Mouse (Mus musculus) lung, embryonic 16.5 days (tissue): ENCODE measurements around the gene Uap1l1. TPM values are rescaled to one million over a fixed set of nuclear protein-coding genes. Genes with fewer than 3 reads are reported as not detected.

Experiments used
- ATAC-seq: fragments of 200-750 bp; cut with Nextera tagmentation; 2 replicates; pipeline ENCODE4 v1.8.0; 2017; ENCODE audit warnings: low read depth, mild to moderate bottlenecking, moderate library complexity
- H3K27ac ChIP-seq: fragments of 300-500 bp; sonication (generic); 2 replicates; pipeline ENCODE4 v1.5.1; 2014; ENCODE audit warnings: mild to moderate bottlenecking, control low read depth, low read length
- H3K27me3 ChIP-seq: fragments of 300-500 bp; sonication (generic); 2 replicates; pipeline ENCODE4 v1.6.1; 2014; ENCODE audit warnings: low read depth, low read length, mixed read lengths; ENCODE audit not compliant: control insufficient read depth, insufficient read depth
- H3K36me3 ChIP-seq: fragments of 300-500 bp; sonication (generic); 2 replicates; pipeline ENCODE4 v1.6.1; 2014; ENCODE audit warnings: low read length; ENCODE audit not compliant: control insufficient read depth, insufficient read depth
- H3K4me1 ChIP-seq: fragments of 300-500 bp; sonication (generic); replicated peaks from 2 replicates; pipeline ENCODE4 v1.6.1; 2014; ENCODE audit warnings: low read length, mixed read lengths; ENCODE audit not compliant: control insufficient read depth, insufficient read depth
- H3K4me2 ChIP-seq: fragments of 300-500 bp; sonication (generic); 2 replicates; pipeline ENCODE4 v1.6.1; 2014; ENCODE audit warnings: low read depth, low read length, control low read depth
- H3K4me3 ChIP-seq: fragments of 300-500 bp; sonication (generic); 2 replicates; pipeline ENCODE4 v1.5.1; 2014; ENCODE audit warnings: mild to moderate bottlenecking, low read length, control low read depth
- H3K9ac ChIP-seq: fragments of 300-500 bp; sonication (generic); 2 replicates; pipeline ENCODE4 v1.6.1; 2014; ENCODE audit warnings: low read length, control low read depth
- H3K9me3 ChIP-seq: fragments of 300-500 bp; sonication (generic); 2 replicates; pipeline ENCODE4 v1.6.1; 2016; ENCODE audit warnings: low read length; ENCODE audit not compliant: control insufficient read depth
- WGBS: fragments of 180-500 bp; shearing (Covaris S2); extraction: QIAGEN DNeasy Blood & Tissue Kit; methylation state at CpG from one replicate; pipeline ENCODE4 v1.1.7; 2014; 5-methylcytosine and 5-hydroxymethylcytosine counted together
- polyA plus RNA-seq: library from polyadenylated mRNA; unstranded; fragments of >200 nt; fragmentation: Nextera tagmentation; extraction: Ambion mirVana; gene quantifications from 2 replicates; pipeline ENCODE4 v1.2.1, GENCODE M21; 2015

The Uap1l1 gene
- polyA plus RNA-seq, 1 experiment from 2014 or later = 18.8 TPM

DNA sequence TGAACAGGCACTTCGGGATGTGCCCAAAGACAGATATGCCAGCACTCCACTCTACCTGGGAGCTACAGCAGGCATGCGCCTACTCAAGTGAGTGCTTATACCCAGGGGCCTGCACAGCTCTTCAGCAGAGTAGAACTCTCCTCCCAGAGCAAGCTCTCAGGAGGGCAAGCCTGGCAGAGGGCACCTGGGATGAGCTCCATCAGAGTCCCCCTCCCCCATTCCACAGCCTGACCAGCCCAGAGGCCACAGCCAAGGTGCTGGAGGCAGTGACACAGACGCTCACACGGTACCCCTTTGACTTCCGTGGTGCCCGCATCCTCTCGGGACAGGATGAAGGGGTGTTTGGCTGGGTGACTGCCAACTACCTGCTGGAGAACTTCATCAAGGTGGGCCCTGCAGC, 32.6 kb upstream of the Uap1l1 start:
- Histone ChIP-seq H3K27ac (no peak overlapping the region), H3K9me3 (no peaks in the 10 kb centered on the region), H3K4me1 (peaks cover 15% of the 10 kb centered on the region), H3K4me2 (no peak overlapping the region), H3K4me3 (no peak overlapping the region), H3K9ac (no peak overlapping the region), H3K36me3 (no peaks in the 10 kb centered on the region), H3K27me3 (peaks cover 59% of the 10 kb centered on the region)
- no peak for ATAC-seq
- 87% methylated on average over 7 of the region's 7 CpGs for WGBS

DNA sequence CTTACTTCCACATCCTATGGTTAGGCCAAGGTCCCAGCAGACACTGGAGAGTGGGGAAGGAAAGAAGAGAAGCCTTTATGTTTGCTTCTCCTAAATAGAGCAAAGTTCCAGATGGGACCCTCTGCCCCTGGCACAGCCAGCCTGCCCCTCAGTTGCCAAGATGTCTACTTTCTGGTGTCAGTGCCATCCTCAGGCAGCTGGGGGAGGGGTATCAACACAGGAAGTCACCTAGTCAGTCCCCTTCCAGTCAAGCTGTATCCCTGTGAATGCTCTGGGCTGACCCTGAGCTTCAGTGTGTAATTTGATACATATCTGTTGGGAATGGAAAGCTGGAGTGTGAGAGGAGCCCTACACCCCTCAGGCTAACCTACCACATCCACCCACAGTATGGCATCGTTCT, 31.5 kb upstream of the Uap1l1 start:
- ATAC-seq = no peak
- Histone ChIP-seq H3K9ac (no peak overlapping the region), H3K4me2 (no peak overlapping the region), H3K27me3 (peaks cover 48% of the 10 kb centered on the region), H3K9me3 (no peaks in the 10 kb centered on the region), H3K36me3 (no peaks in the 10 kb centered on the region), H3K27ac (no peak overlapping the region), H3K4me1 (peaks cover 13% of the 10 kb centered on the region), H3K4me3 (no peak overlapping the region)
- WGBS = 50% methylated on average over 1 of the region's 1 CpGs

DNA sequence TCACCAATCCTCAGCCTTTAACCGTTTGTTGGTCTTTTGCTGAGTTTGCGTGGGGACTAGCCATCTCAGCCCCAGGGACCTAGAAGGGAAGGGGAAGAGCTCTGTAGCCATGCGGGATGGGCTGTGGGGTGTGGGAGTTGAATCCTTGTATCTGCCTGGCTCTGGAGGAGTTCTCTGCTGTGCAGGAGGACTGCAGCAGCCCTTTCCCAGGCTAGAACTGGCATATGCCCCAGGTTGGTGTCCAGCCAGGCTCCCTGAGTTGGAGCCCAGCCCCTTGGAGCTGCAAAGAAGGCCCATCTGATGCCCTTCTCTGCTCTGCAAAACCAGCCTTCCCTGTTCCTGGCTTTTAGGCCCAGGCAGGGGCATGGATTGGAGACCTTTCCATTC, 31.1 kb upstream of the Uap1l1 start:
- 29% methylated on average over 3 of the region's 3 CpGs for WGBS
- Histone ChIP-seq H3K4me2 (peak overlapping the region; percentile 88), H3K9ac (no peak overlapping the region; the same call in 1 of the 2 replicates), H3K4me3 (peak overlapping the region; percentile 52; the same call in 1 of the 2 replicates), H3K27ac (no peak overlapping the region), H3K36me3 (no peaks in the 10 kb centered on the region), H3K27me3 (peaks cover 44% of the 10 kb centered on the region), H3K9me3 (no peaks in the 10 kb centered on the region), H3K4me1 (peaks cover 13% of the 10 kb centered on the region)
- no peak for ATAC-seq

DNA sequence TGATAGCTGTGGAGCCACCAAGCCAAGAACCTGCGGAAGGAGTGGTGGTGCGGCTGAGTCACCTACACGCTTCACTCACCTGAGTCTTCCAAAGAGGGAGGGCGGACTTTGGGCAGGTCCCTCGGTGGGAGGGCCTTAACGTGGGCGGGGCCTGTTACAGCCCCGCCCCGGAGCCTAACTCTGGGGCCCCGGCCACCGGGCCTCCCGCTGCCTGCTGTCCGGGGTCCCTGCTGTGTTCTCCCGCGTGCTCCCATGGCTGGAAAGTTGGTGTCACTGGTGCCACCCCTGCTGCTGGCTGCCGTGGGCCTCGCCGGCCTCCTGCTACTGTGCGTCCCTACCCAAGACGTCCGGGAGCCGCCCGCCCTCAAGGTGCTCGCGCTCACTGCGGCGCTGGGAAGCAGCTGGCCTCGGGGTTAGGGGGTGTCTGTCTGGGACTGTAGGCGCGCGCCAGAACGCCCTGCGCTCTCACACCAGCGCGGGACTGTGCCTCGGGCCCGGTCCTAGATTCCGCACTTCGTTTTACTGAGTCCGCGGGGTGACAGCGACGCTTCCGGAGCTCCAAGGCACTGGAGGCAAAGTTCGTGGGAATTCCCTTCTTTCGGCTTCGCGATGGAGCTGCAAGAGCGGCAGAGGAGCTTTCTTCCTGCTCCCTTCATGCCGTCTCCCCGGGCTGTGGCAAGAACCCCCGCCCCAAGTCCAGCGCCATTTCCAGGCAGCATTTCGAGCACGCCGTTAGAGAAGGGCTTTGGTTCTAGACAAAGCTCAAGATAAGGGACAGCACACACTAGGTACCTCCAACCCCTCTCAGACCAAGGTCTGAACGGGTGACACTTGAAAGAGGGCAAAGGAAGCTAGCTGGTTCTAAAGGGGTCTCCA, 30.5 kb upstream of the Uap1l1 start, which contains the start of gene Entpd2:
Gene Entpd2 (plus strand): TSS at position 154 of the 876 bp plus-strand sequence.
- 2% methylated on average over 57 of the region's 57 CpGs for WGBS

DNA sequence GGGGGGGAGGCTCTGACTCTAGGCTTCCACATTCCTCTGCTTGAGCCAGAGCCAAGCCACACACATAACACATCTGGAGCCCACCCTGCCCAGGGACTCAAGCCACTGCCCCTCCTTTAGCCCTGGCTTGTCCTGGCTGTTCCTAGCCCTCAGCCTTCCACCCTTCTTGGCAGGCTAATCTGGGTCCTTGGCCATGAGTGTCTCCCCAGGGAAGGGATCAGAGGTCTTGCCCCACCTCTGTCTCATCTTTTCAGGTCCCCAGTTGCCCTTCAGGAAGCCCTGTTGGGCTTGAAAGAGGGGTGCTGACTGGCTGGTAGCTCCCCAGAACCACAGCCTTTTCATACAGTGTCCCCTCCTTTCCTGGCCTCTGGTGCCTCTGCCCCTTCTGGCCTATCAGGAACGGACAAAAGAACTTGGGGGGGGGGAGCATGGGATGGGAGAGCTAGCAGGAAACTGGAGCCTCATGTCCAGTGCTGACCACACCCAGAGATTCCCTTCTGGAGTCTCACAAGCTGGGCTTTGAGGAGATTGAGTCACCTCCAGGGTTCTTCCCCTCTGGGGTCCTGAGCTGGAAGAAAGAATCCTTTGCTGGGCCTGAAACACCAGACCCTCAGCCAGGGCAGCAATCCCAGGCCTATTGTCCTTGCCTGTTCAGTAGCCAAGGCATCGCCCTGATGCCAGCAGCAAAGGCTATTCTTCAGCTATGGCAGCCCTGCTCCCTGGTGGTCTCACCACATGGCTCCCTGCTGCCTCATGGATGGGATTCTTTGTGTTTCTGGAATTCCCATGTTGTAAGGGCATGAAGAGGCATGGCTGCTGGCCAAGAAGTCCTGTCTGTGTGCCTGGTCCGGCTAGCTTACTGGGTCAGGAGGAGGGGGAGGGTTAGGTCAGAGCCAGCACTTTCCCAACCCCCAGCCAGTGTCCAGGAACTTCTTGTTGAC, 29.1 kb upstream of the Uap1l1 start:
- no peak overlapping the region for H3K9ac ChIP-seq
- 45% methylated on average over 3 of the region's 3 CpGs for WGBS
- peaks cover 28% of the 10 kb centered on the region for H3K27me3 ChIP-seq
- ATAC-seq = peak; percentile 44; the same call in 1 of the 2 replicates
- H3K4me3 ChIP-seq = no peak overlapping the region
- no peaks in the 10 kb centered on the region for H3K9me3 ChIP-seq
- H3K27ac ChIP-seq = no peak overlapping the region
- no peak overlapping the region for H3K4me2 ChIP-seq
- H3K4me1 ChIP-seq = peaks cover 13% of the 10 kb centered on the region
- H3K36me3 ChIP-seq = no peaks in the 10 kb centered on the region

More for the DNA sequence above, 30.5 kb upstream of the Uap1l1 start, which contains the start of gene Entpd2:
- peak; percentile 66 for ATAC-seq
- Histone ChIP-seq H3K4me3 (peak within 1 kb of the TSS; percentile 52), H3K27ac (no peak within 1 kb of the TSS), H3K36me3 (no peaks in the 10 kb centered on the region), H3K9ac (peak within 1 kb of the TSS; percentile 65), H3K27me3 (peaks cover 41% of the 10 kb centered on the region), H3K9me3 (no peaks in the 10 kb centered on the region), H3K4me1 (peaks cover 13% of the 10 kb centered on the region), H3K4me2 (peak within 1 kb of the TSS; percentile 88)

DNA sequence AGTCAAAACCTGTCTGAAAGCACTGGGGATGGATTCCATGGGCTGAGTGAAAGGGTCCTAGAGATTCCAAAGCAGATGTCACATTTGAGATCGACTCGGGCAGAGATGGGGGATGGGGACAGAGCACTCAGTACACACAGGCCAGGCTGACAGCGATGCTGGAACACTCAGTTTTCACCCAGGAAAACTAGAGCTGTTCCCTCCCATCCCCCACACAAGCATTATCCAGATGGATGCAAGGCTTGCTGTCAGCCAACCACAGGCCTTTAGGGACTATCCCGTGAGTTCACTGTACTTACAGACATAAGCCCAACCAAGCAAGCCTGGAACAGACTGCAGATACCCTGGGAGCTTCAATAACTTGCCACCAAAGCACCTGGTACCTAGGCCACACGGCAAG, 25.8 kb upstream of the Uap1l1 start:
- Histone ChIP-seq H3K4me1 (peaks cover 11% of the 10 kb centered on the region), H3K9ac (no peak overlapping the region), H3K4me3 (no peak overlapping the region), H3K4me2 (no peak overlapping the region), H3K27me3 (peaks cover 17% of the 10 kb centered on the region), H3K27ac (no peak overlapping the region), H3K9me3 (no peaks in the 10 kb centered on the region), H3K36me3 (no peaks in the 10 kb centered on the region)
- WGBS = 54% methylated on average over 5 of the region's 5 CpGs
- no peak for ATAC-seq

DNA sequence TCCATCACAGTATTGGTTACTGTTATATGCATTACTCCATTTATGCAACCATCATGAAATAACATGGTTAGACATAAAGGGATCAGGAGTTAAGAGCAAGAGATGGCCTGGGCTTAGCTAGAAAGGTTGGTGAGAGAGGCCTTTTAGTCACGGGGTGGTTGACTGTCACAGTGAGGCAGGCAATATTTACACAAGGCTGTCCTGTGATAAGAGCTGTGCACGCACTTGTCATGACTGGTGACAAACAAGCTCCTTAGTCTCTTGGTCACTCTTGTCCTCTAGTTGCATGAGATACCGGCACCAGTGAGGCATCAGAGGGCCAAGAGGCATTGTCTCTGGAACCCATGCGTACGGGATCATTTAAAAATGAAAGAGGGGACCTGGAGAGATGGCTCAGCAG, 19.0 kb upstream of the Uap1l1 start:
- no peak overlapping the region for H3K9ac ChIP-seq
- no peak overlapping the region for H3K27ac ChIP-seq
- H3K4me1 ChIP-seq = no peaks in the 10 kb centered on the region
- no peak overlapping the region for H3K4me3 ChIP-seq
- no peaks in the 10 kb centered on the region; the same call in 1 of the 2 replicates for H3K27me3 ChIP-seq
- no peak for ATAC-seq
- no peak overlapping the region for H3K4me2 ChIP-seq
- no peaks in the 10 kb centered on the region for H3K9me3 ChIP-seq
- WGBS = 44% methylated on average over 5 of the region's 5 CpGs
- H3K36me3 ChIP-seq = no peaks in the 10 kb centered on the region

DNA sequence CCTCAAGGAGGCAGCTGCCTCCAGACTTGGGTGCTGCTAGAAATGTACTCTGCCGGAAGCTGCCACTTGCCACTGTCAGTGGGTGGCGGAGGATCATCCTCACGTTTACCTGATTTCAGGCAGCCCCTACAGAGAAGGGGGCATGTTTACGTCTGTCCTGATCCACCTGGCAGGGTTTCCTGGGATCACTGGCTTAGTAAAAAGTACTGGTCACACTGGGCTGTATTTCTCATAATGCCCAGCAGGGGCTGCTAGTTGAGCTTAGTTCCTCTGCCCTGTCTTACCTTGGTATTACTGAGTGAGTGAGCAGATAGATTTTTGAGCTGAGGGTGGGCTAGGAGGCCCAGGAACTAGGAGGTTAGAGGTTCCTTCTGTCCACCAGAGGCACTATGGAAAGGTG, 11.1 kb upstream of the Uap1l1 start:
- 66% methylated on average over 4 of the region's 4 CpGs for WGBS
- Histone ChIP-seq H3K9me3 (no peaks in the 10 kb centered on the region), H3K27ac (no peak overlapping the region), H3K4me1 (peaks cover 21% of the 10 kb centered on the region), H3K27me3 (no peaks in the 10 kb centered on the region), H3K9ac (0 out of 2 replicates have a peak overlapping the region, but pooled peaks have one; percentile 4), H3K36me3 (peaks cover 20% of the 10 kb centered on the region), H3K4me2 (no peak overlapping the region), H3K4me3 (no peak overlapping the region)
- ATAC-seq = no peak

DNA sequence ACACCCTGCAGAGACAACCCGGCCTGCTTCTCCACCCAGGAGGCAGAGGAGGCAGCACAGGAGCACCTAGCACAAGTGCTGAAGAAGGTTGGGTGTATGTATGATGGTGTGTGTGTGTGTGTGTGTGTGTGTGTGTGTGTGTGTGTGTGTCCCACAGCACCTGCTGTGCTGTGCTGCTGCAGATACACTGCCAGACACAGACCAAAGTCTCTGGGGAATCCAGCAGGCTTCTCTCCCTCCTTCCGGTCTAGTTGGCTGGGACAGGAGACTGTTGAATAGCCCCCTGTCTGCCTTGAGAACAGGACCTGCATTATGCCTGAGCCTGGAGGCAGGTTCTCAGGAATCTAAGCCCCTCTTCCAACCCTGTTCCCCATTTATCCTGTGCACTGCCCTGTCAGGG, 7.9 kb upstream of the Uap1l1 start:
- no peaks in the 10 kb centered on the region for H3K27me3 ChIP-seq
- H3K9ac ChIP-seq = peak overlapping the region; percentile 79
- H3K9me3 ChIP-seq = no peaks in the 10 kb centered on the region
- H3K4me1 ChIP-seq = peaks cover 24% of the 10 kb centered on the region
- WGBS = 14% methylated on average over 2 of the region's 2 CpGs
- peaks cover 19% of the 10 kb centered on the region for H3K36me3 ChIP-seq
- ATAC-seq = no peak
- peak overlapping the region; percentile 82 for H3K4me3 ChIP-seq
- no peak overlapping the region for H3K27ac ChIP-seq
- peak overlapping the region; percentile 91 for H3K4me2 ChIP-seq
